Mouse (Mus musculus) urinary bladder, postnatal 10 days (tissue): ENCODE measurements around the gene Rassf5.
A peak's percentile ranks its signal among the peaks of the same experiment; 100 is the strongest.

Experiments used
- DNase-seq: peaks from one replicate; pipeline ENCODE4 v3.0.0; 2022; ENCODE audit warnings: low spot score

Rassf5 gene

DNA sequence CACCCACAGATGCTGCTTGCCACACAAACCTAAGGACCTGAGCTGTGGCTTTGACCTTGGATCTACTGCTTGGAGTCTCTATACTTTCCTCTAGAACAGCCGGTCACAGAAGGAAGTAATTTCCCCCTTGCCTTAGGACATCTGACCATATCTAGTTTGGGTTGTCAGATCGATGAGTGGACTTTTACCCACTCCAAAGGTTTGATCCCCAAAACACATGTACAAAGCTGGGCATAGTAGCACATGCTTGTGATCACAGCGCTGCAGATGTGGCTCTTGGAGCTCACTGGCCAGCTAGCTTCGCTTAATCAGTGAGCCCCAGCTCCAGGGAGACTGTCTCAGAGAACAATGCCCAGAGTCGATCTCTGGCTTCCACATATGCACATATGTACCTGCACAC is 37.0 kb downstream of the Rassf5 start:
- DNase-seq: no peak

DNA sequence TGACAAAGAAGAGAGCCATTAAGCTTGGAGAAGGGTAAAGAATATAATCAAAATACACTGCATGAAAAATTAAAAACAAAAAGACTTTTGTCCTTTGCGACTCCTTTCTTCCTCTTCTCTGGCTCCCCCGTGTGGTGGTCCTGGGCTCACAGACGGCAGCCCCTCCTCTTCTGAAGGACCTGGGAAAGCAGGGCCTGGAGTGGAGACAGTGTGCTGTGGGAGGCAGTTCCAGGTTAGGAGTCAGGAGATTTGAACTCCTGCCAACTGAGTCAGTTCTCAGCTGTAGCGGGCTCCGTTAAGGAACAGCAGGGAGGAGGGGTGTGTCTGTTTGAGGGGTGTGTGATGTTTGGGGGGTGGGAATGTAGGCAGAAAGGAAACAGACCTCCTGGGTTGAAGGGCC is 37.5 kb downstream of the Rassf5 start:
- DNase-seq: peak; percentile 27

DNA sequence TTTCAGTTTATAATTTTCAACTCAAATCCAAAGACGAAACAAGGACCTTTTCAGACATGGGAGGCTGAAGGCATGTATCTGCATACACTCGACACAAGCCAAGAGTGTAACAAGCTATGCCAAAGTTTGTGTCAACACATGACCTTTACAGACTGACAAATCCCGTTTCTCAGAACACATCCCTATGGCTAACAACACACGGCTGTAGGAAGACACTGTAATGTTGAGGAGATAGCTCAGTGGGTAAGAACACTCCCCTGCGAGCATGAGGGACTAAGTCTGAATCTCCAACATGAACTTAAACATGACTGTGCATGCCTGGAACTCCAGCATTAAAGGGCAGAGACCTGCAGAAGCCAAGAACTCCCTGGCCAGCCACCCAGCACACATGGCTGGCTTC is 38.7 kb downstream of the Rassf5 start:
- no peak for DNase-seq

DNA sequence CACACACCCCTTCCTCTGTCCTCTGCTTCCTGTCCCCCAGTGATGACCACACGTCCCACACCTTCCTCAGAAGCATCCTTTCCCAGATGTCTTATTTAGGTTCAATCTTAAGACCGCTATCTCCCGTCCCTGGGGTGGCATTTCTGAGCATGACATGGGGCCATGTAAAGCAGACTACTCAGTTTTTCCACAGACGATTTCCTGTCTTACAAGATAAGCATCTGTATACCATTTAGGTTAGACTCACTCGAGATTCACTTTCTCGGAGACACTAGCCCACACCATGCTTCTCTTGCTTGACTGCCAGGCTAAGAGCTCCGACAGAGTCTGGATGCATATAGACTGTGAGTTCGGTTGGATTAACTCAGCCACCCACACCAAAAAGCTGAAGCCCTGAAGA is 40.6 kb downstream of the Rassf5 start:
- no peak for DNase-seq

DNA sequence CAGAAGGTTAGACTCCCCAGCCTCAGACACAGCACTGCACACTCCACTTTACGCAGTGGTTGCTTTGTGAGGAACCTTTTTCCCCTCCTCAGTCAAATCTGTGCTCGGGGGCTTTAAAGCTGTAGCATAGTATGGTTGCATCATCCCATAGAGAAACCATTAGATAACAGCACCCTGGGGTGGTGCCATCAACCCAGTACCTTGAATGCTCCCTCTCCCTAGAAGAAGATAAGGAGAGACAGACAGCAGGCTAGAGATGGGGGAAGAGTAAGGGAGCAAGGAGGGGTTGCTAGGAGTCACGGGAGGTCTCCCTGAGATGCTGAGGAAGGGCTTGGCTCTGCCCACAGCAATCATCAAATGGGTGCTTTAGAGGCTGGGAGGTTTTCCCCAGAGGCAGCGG is 43.7 kb downstream of the Rassf5 start:
- no peak for DNase-seq

DNA sequence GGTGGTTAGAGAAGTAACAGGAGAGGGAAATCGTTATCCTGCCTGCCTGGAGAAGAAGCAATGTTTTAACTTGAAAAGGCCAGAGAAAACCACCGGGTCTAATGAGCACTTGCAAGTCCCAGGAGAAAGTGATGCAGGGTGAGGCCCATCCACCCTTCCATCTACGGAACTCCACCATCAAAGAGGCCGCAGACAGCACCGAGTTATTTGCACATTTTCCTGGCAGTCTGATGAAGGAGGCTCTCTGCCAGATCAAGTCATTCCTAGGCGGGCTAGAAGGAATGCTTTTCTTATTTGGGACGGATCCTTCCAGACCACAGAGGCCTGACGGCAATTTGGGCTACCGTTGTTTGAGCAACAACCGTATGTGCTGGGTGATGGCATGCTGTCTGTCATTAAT is 44.5 kb downstream of the Rassf5 start:
- DNase-seq: no peak

DNA sequence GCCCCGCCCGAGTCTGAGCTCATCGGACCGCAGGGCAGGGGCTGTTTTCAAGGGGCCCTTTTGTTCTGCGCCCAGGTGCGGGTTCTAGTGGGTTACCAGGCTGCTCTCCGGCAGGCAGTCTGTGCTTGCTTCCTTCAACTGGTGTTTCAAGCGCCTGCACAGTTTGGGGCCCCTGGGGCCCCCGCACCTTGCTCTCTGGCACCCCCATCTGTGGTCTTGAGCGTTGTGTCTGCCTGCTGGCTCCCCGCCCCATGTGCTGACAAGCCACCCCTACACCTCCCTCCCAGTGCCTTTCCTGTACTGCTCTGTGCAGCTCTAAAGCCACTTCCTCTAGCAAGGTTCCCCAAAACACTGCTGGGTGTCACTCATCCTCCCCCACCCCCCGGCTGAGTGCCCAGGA is 45.1 kb downstream of the Rassf5 start:
- no peak for DNase-seq

DNA sequence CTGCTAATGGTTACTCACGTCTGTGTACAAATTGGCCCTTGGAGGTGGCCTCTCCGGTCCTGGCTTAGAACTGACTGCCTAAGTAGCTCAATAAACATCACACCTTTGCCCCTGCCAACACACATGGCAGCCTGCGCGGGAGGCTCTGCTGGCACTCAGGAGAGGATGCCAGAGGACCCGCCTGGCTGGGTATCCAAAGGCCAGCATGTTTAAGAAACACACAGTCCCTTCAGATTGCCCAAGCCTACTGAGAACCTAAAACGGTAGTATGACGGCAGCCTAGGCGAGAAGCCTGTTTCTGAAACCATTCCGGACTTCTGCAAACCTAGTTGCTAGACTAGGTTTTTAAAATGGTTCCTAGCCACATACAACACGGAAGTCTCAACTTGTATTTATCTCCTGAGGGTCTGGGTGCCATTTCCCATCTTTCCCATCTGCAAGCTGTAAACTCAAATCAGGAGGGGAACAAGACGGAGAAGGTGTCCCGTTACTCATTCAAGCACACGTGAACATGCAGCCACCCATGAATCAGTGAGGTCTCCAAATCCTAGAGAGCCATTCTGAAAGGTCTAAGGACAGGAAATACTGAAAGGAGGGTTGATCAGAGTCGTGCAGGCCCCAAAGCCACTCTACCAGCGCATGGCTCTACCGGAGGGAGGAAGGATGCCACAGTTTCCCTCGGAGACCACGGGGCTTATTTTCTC is 45.8 kb downstream of the Rassf5 start:
- no peak for DNase-seq

DNA sequence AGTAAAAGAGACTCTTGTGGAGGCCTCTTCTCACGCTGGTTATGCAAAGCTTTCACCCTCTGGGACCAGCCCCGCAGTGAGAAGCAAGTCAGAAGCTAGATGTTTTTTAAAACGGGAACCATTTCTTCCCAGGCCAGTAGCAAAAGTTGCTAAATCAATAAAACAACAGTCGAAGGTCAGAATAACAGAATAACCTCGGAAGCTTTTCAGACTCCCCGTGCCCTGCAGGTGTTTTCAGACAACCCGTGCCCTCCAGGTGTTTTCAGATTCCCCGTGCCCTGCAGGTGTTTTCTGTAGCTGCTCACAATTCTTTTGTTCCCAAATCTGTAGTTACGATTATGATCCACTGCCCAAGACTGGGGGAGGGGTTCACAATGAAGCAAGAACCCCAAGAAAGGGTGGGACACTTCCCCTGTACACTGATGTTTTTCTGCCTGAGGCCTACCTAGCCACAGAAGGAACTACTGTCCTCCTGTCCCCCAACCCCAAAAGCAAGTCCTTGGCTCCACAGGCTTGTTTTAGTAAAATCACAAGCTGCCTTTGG is 46.6 kb downstream of the Rassf5 start:
- no peak for DNase-seq

DNA sequence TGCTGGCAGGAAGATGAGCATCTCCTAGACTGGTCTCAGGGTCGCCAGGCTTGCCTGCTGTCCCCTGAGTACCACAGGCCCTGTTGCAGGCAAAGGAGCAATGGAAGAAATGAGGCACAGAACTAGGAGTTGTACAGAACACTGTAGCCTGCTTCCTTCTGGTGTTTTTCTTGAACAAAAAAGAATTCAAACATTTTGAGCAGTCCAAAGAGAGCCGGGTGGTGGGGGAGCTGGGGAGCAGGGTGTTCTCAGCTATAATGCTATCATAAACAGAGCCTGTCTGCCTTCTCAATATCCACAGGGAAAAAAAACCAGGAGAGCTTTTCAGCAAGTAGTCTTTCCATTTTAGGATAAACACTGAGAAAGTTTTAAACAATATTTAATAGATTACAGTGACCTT is 49.0 kb downstream of the Rassf5 start:
- no peak for DNase-seq

DNA sequence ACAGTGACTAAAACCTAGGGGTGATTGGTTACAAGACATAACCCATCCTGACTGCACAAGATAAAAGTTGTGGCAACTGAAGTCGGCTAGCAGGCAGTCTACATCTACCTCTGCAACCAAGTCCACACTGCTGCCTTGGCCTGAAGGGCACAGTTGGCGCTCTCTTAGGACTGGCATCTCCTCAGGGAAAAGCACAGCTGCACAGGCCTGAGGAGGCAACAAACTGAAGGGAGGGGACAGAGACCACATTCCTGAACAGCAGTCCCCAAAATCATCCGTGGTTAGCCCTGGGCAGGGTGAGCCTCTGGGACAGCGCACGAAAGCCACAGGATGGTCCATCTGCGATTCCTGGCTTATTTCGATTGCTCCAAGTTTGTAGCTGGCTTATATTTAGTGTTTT is 49.4 kb downstream of the Rassf5 start:
- no peak for DNase-seq

DNA sequence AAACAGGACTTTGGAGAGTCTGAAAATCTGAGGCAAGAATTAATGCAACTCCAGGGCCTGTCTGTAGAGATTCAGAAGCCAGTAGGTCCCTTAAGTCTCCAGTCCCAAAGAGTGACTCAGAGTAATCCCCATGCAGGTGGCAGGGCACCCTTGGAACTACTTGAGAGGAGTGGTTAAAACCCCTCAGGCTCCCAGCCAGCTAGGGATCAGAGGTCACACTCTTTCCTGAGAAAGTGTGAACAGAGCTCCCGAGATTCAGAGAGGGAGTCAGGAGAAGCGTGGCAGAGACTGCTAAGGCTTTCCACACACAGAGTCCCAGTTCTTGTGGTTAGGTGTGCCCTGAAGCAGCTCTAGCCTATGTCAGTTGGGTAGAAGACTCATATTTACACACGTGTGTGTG is 51.3 kb downstream of the Rassf5 start:
- DNase-seq: no peak

DNA sequence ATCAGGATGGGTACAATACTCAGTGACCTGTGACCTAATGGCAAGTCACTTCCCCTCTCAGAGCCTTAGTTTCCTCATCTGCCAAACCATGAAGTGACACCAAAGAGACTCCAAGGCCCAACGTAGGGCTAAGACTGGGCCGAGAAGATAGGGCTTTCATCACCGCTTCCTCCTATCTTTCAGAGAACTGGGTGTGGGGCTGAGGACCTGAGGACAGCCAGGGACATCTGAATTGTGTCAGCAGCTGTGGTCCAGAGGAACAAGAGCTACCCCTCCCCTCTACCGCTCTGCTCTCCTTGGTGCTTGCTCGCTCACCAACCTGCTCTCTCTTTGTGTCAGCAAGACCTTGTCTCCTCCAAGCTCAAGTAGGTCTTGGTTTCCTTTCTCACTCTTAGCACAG is 56.4 kb downstream of the Rassf5 start:
- DNase-seq: no peak

DNA sequence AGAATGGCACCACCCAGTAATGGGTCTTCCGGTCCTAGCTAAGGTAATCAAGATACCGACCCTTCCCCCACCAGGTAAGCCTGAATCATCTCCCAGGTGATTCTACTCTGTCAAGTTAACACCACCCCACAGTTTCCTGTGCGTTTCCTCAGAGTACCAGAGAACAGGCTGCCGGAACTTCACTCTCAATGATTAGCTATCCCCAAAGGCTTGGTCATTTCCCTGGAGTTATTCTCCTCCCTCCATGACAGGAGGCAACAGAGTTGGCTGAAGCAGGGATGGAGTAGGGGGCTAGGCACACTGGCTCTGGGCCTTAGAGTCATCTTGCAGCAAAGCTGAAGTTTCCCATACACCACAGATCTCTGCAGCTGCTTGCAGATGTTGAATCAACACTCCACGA is 57.2 kb downstream of the Rassf5 start:
- no peak for DNase-seq

DNA sequence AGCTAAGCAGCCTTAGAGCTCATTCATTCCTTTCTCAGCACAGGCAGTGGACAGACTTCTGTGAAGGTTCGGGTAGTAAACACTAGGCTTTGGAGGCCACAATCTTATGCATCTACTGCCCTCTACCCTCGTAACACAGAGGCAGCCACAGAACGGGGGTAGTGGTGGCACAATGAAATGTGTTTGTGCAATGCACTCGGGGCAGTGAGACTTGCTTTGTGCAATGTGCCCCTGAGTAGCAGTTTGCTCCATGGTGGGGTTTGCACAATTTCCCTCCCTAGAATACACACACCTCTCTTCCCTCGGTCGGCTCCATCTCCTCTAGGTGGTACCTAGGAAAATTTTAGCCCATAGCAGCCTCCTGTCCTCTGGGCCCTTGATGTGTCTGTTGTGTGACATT is 58.1 kb downstream of the Rassf5 start:
- DNase-seq: no peak

DNA sequence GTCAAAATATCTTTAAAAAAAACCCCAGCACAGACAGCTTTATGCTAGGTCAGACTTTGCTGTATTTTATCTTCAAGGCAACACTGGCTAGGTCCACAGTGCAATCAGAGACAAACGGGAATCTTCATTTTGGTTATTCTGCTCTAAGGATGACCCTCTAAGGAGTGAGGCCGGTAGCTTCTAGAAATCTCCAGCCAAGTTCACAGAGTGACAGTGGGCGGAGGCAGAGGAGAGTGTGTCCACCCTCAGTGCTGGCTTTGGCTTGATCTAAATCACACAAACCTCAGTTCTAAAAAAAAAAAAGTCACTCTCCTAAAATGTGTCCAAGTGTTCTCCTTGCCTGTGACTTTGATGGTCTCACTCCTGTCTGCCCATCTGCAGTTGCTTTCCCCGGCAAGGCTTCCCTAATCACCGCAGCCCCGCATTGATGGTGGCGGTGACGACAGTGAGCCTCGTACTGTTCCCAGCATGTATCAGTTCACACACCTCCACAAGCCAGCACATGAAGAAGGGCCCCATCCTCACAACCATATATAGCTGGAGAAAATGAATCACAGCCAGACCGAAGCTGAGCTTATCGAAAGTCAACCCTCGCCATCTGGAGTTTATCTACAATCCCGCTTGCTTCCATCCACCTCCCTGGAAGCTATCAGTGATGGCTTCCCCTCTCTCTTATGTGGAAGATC is 59.1 kb downstream of the Rassf5 start:
- no peak for DNase-seq

DNA sequence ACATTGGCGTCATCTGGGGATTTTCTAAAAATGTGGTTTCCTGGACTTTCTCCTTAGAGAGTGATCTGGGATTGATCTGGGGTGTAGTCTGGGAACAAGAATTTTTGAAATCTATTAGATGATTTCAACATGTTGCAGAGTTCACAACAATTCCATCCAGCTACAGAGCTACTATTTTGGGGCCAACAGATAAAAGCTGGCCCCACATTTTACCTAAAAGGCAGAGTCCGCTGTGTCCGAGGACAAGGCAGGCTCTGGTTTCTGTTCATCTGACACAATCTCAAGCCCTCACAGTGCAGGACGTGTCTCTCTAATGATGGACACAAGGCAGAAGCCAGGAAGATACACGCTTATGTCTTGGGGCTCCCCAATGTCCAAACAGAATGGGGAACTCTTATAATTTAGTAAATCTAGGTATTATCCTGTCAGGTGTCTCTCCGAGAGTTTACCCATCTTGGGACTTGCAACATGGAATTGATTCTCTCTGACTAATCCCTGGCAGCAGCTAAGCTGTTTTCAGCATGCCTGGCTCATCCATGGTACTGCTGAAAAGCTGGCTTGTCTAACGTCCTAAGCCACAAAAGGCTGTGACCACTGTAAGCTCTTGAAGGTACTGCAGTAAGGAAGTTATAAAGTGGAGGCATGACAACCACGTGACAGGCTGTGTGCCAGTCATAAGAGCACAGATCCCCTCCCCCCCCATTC is 60.0 kb downstream of the Rassf5 start:
- DNase-seq: no peak

DNA sequence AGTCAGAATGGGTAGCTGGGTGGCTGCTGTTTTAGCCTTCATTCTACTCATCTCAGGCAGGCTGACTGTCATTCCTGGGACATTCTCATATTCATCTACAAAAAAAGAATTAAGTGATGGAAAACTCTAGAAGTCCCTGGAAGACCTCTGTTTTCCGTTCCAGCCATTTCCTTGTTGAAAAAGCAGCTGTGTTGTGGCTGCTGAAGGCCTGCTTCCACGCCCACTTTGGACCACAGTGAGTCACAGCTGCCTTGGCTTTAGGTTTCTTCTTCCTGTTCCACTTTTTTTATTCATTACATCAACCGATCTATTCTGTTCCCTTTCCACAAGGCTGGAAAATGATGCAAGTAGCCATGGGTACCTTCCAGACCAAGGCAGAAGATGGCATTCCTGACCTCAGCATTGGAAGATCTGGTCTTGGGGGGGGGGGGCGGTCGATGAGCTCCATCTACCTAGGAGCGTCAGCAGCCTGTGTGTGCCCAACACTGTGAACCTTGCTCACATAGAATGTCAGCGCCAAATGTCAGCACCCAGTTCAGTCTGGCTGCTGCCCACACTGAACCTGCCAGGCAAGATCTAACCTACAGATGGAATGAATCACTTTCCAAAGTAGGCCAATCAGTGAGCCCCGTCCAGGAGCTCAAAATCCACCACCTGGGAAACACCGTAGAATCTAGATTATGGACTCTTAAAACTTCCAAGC is 60.7 kb downstream of the Rassf5 start:
- DNase-seq: no peak

DNA sequence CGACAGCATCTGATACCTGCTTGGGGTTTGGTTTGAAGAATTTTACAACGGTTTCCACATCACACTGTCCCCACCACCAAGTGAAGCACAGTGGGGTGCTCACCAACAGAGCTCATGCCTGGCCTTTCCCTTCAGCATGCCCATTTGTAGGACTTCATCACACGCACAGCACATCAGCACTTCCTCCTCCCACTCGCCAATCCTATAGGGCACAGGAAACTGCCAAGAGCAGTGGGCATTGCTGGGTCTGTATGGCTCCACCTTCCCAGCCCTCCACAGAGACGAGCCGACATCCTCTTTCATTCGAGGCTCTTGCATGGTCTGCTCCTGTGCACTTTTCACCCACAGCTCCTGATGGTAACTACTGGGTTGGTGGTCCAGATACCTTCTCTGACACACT is 61.9 kb downstream of the Rassf5 start:
- no peak for DNase-seq

DNA sequence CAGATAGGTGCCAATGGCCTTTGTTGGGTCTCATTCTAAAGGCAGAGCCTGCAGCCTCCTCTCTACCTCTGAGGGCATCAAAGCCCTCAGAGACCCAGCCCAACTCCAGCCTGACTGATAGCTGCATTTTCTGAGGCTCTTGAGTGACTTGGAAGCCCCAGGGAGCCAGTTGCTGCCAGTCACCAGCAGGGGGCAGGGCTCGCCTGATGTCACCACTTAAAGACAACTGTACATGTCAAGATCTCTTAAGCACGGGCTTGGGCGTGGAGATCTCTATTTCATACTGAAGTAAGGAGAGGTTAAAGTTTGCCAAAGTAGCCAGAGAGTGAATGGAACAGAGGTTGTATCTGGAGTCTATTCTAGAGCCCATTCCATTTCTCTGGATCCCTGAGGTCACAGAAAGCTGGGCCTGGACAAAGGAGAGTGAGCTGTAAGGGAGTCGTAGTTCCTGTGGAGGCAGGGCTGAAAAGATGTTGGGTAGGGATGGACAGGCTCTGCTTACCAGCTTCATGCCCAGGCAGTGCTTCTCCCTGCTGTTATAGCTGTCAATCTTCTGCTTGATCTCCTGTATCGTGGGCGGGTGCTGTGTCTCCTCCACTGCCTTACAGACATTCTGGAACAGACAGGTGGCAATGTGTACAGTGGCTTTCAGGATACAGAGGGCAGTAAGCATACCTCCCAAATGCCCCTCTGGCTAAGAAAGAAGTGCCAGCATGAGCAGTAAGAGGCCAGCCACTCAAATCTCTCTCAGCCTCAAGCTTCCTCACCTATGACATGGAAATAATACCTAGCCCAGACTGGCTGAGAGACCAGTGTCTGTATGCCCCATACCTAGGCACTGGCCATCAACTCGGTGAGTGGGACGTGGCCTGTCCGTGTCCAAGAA is 63.2 kb downstream of the Rassf5 start:
- DNase-seq: peak; percentile 35

DNA sequence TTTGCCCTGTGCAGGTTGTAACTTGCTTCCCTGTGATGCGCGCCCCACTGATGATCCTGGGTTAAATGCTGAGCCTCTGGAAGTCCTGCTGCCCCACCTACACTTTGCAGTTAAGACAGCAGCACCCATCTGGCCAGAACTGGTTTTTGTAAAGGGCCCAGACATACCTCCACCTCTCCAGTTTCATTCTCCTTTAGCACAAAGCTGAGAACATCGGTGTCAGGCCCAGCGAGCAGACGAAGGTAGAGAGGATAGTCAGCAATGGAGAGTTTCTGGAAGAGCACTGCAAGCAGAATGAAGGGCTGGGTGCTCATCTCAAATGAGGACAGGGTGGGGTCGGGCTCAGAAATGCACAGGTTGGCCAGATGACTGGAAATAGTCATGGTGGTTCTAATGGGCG is 64.7 kb downstream of the Rassf5 start:
- no peak for DNase-seq

DNA sequence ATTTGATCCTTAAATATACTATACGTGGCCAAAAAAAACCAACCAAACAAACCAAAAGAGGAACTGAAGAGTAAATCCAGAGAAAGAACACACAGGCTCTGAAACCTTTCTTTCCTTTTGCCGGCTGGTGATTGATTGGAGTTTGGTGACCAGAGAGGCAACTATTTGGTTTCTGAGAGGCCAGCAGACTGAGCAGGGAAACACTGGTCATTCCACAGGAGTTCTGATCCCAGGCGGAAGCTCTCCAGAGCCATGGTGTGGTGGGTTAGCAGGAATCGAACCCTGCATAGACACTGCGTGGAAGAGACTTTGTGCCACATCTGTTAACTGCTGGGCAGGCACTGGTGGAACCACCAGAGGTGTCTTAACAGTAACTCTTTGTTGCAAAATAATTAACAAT is 67.0 kb downstream of the Rassf5 start:
- no peak for DNase-seq
